Mouse (Mus musculus): ENCODE data around the gene Nfx1. TPM values are rescaled to one million over a fixed set of nuclear protein-coding genes. Genes with fewer than 3 reads are reported as not detected.

The Nfx1 gene
- polyA plus RNA-seq, 1 experiment from 2014 or later, result 45.2 TPM

- WGBS, result under 1% methylated on average over 40 of the region's 40 CpGs
These were observed 23.0 kb upstream of the Nfx1 start for GRCm38 (mm10) chr4:40947565-40948159.

DNA sequence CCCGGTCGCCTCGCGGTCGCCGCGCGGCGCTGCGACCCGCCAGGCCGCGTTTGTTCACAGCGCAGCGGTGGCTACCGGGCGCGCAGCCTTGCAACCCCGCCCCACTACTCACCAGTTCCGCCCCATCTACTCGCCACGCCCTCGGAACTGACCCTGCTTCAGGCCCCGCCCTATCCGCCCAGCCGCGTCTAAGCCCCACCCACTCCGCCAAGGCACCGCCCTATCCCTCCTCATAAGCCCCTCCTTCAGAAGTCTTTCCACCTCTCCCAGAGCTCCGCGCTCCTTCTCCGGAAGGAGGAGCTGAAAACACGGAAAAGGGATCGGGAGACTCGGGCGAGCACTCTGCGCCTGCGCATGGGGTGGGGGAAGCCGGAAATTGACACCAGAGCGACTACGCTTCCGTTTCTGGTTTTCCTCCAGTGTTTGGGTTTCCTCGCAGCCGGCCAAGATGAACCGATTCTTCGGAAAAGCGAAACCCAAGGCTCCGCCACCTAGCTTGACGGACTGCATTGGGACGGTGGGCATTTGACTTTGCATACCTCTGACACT, 22.5 kb upstream of the Nfx1 start, which contains the start of the genes Bag1 and Chmp5:
Gene Bag1 (minus strand): TSS at position 135 of the 549 bp plus-strand sequence.
Gene Chmp5 (plus strand): TSS at position 248 of the 549 bp plus-strand sequence.
- H3K27me3 ChIP-seq, result no peaks in the 10 kb centered on the region
- peaks cover 52% of the 10 kb centered on the region for H3K36me3 ChIP-seq
- H3K9me3 ChIP-seq (replicated peaks), result no peaks in the 10 kb centered on the region
- H3K9ac ChIP-seq, result peak within 1 kb of the TSS; percentile 92
- WGBS, result under 1% methylated on average over 50 of the region's 50 CpGs
- H3K4me1 ChIP-seq (replicated peaks), result peaks cover 22% of the 10 kb centered on the region
- H3K4me2 ChIP-seq, result peak within 1 kb of the TSS; percentile 79
- peak within 1 kb of the TSS; percentile 80 for H3K4me3 ChIP-seq
- H3K27ac ChIP-seq, result peak within 1 kb of the TSS; percentile 89
- ATAC-seq (replicated peaks; ENCODE audit: insufficient number of reproducible peaks, insufficient read depth, low FRiP score, low read depth), result peak; percentile 100

More at GRCm38 (mm10) chr4:40947565-40948159, 23.0 kb upstream of the Nfx1 start:
- ATAC-seq (replicated peaks; ENCODE audit: insufficient number of reproducible peaks, insufficient read depth, low FRiP score, low read depth), result peak; percentile 60; the same call in 1 of the 2 replicates
- H3K9ac ChIP-seq, result peak overlapping the region; percentile 92
- peak overlapping the region; percentile 72 for H3K4me2 ChIP-seq
- no peaks in the 10 kb centered on the region for H3K27me3 ChIP-seq
- peaks cover 22% of the 10 kb centered on the region for H3K4me1 ChIP-seq (replicated peaks)
- peak overlapping the region; percentile 89 for H3K27ac ChIP-seq
- H3K4me3 ChIP-seq, result peak overlapping the region; percentile 80
- H3K9me3 ChIP-seq (replicated peaks), result no peaks in the 10 kb centered on the region
- H3K36me3 ChIP-seq, result peaks cover 52% of the 10 kb centered on the region

DNA sequence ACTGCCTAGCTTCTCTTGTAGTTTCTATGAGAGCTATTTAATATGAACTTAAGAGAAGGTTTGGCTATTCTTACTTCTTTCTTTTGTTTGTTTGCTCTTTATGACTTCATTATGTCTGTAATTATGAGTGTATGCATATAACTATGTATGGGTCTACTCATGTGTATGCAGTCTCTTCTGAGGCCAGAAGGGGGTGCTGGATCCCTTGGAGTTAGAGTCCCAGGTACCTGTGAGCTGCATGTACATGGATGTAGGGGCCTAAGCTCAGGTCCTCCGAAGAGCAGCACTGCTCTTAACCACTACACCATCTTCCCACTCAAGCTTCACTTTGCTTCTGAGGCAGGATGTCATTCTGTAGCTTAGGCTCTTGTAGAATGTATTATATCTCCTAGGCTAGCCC, 17.2 kb upstream of the Nfx1 start:
- Histone ChIP-seq H3K27ac (no peak overlapping the region), H3K4me3 (no peak overlapping the region), H3K4me1 (replicated peaks) (peaks cover 8% of the 10 kb centered on the region), H3K36me3 (peaks cover 70% of the 10 kb centered on the region), H3K4me2 (no peak overlapping the region), H3K9me3 (replicated peaks) (no peaks in the 10 kb centered on the region), H3K27me3 (no peaks in the 10 kb centered on the region), H3K9ac (no peak overlapping the region)
- ATAC-seq (replicated peaks; ENCODE audit: insufficient number of reproducible peaks, insufficient read depth, low FRiP score, low read depth), result no peak
- 87% methylated on average over 1 of the region's 1 CpGs for WGBS

DNA sequence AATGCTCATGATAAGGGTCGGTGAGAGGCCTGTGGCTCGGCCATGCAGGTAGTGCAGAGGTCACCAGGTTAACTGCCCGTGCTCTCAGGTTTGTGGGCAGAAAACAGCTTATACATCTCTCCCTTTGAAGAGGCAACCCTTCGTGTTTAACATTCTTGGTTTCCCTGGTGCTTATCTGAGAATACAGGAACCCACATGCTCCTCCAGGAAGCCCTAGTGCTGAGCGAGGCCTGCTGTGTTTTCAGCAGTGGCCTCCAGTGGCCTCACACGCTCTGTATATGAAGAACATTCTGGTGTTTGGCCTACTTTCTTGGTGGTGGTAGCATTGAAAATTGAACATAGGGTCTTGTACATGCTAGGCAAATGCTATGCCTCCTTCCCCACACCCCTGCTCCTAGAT, 14.8 kb upstream of the Nfx1 start:
- Histone ChIP-seq H3K9ac (no peak overlapping the region), H3K4me2 (no peak overlapping the region), H3K4me1 (replicated peaks) (no peaks in the 10 kb centered on the region), H3K27me3 (no peaks in the 10 kb centered on the region), H3K27ac (no peak overlapping the region), H3K9me3 (replicated peaks) (no peaks in the 10 kb centered on the region), H3K4me3 (no peak overlapping the region), H3K36me3 (peaks cover 82% of the 10 kb centered on the region)
- WGBS, result 69% methylated on average over 6 of the region's 6 CpGs
- no peak for ATAC-seq (replicated peaks; ENCODE audit: insufficient number of reproducible peaks, insufficient read depth, low FRiP score, low read depth)

GRCm38 (mm10) chr4:40963536-40963935, 7.2 kb upstream of the Nfx1 start:
- H3K4me1 ChIP-seq (replicated peaks), result no peaks in the 10 kb centered on the region
- WGBS, result 82% methylated on average over 3 of the region's 3 CpGs
- H3K4me2 ChIP-seq, result no peak overlapping the region
- no peaks in the 10 kb centered on the region for H3K27me3 ChIP-seq
- H3K4me3 ChIP-seq, result no peak overlapping the region
- no peak overlapping the region for H3K9ac ChIP-seq
- H3K27ac ChIP-seq, result no peak overlapping the region
- ATAC-seq (replicated peaks; ENCODE audit: insufficient number of reproducible peaks, insufficient read depth, low FRiP score, low read depth), result no peak
- no peaks in the 10 kb centered on the region for H3K9me3 ChIP-seq (replicated peaks)
- H3K36me3 ChIP-seq, result peaks cover 62% of the 10 kb centered on the region

GRCm38 (mm10) chr4:40969161-40969560, 1.5 kb upstream of the Nfx1 start:
- peaks cover 25% of the 10 kb centered on the region for H3K4me1 ChIP-seq (replicated peaks)
- 67% methylated on average over 4 of the region's 4 CpGs for WGBS
- no peak overlapping the region for H3K9ac ChIP-seq
- H3K27me3 ChIP-seq, result no peaks in the 10 kb centered on the region
- H3K4me3 ChIP-seq, result no peak overlapping the region
- no peaks in the 10 kb centered on the region for H3K9me3 ChIP-seq (replicated peaks)
- no peak overlapping the region for H3K4me2 ChIP-seq
- peaks cover 14% of the 10 kb centered on the region for H3K36me3 ChIP-seq
- ATAC-seq (replicated peaks; ENCODE audit: insufficient number of reproducible peaks, insufficient read depth, low FRiP score, low read depth), result no peak
- no peak overlapping the region for H3K27ac ChIP-seq

GRCm38 (mm10) chr4:40969781-40970591, 720 bp upstream of the Nfx1 start:
- Histone ChIP-seq H3K9ac (peak overlapping the region; percentile 84), H3K4me2 (peak overlapping the region; percentile 81), H3K27me3 (no peaks in the 10 kb centered on the region), H3K9me3 (replicated peaks) (no peaks in the 10 kb centered on the region), H3K4me1 (replicated peaks) (peaks cover 25% of the 10 kb centered on the region), H3K4me3 (peak overlapping the region; percentile 85), H3K36me3 (peaks cover 9% of the 10 kb centered on the region), H3K27ac (peak overlapping the region; percentile 95)
- 12% methylated on average over 10 of the region's 13 CpGs for WGBS
- 0 out of 2 replicates have a peak, but pooled peaks have one; percentile 2 for ATAC-seq (replicated peaks; ENCODE audit: insufficient number of reproducible peaks, insufficient read depth, low FRiP score, low read depth)

DNA sequence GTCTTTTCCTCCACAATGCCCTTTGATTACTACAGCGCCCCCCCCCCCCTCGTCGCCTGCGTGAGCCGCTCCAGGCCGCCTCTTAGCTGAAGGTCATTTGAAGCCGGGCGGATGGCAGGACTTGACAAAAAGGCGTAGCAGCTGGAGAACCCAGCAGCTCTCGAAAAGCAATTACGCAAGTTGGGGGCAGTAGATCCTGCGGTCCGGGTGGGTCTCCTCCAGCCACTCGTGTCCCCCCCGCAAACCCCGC, 189 bp upstream of the Nfx1 start:
- Histone ChIP-seq H3K27me3 (no peaks in the 10 kb centered on the region), H3K9me3 (replicated peaks) (no peaks in the 10 kb centered on the region), H3K4me2 (peak overlapping the region; percentile 81), H3K36me3 (peaks cover 9% of the 10 kb centered on the region), H3K9ac (peak overlapping the region; percentile 84), H3K4me1 (replicated peaks) (peaks cover 25% of the 10 kb centered on the region), H3K4me3 (peak overlapping the region; percentile 85), H3K27ac (peak overlapping the region; percentile 95)
- ATAC-seq (replicated peaks; ENCODE audit: insufficient number of reproducible peaks, insufficient read depth, low FRiP score, low read depth), result no peak; the same call in 1 of the 2 replicates
- WGBS, result 0% methylated on average over 16 of the region's 16 CpGs

DNA sequence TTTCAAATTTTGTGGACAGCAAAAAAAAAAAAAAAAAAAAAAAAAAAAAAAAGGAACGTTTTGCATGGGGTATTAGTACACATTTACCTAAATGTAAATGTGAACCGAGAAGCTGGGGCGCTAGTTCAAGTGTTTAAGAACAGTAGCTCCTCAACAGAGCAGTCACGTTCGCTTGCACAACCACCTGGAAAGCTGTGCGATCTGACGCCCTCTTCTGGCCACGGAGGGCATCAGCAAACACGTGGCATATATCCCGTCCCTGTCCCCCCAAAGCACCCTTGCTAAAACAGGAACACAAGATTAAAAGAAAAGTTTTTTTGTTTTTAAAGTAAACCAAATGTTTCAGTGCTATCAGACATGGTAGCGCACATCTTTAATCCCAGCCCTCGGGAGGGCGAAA, 1.0 kb downstream of the Nfx1 start:
- Histone ChIP-seq H3K9me3 (replicated peaks) (no peaks in the 10 kb centered on the region), H3K27ac (peak overlapping the region; percentile 95), H3K4me2 (peak overlapping the region; percentile 81), H3K27me3 (no peaks in the 10 kb centered on the region), H3K9ac (peak overlapping the region; percentile 84), H3K4me1 (replicated peaks) (peaks cover 25% of the 10 kb centered on the region), H3K4me3 (peak overlapping the region; percentile 85), H3K36me3 (peaks cover 6% of the 10 kb centered on the region)
- ATAC-seq (replicated peaks; ENCODE audit: insufficient number of reproducible peaks, insufficient read depth, low FRiP score, low read depth), result no peak
- 24% methylated on average over 13 of the region's 13 CpGs for WGBS

DNA sequence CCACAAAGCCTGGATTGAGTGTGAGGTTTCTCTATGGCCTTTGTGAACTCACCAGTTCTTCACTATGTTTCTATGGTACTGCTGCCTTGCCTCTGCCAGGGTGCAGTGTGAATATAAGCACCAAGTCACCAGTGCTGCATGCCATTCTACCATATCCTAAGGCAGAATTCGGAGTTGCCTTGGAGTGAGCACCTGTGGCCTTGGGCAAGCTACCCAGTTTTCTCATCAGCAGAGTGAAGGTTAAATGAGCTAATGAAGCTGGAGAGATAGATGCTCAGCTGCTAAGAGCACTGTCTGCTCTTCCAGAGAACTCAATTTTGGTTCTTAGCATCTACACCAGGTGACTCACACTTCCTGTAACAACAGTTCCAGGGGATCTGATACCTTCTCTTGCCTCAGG, 3.3 kb downstream of the Nfx1 start:
- 96% methylated on average over 1 of the region's 1 CpGs for WGBS
- Histone ChIP-seq H3K27me3 (no peaks in the 10 kb centered on the region), H3K9ac (no peak overlapping the region), H3K36me3 (peaks cover 28% of the 10 kb centered on the region), H3K9me3 (replicated peaks) (no peaks in the 10 kb centered on the region), H3K27ac (no peak overlapping the region), H3K4me2 (no peak overlapping the region), H3K4me1 (replicated peaks) (peaks cover 25% of the 10 kb centered on the region), H3K4me3 (no peak overlapping the region)
- no peak for ATAC-seq (replicated peaks; ENCODE audit: insufficient number of reproducible peaks, insufficient read depth, low FRiP score, low read depth)

DNA sequence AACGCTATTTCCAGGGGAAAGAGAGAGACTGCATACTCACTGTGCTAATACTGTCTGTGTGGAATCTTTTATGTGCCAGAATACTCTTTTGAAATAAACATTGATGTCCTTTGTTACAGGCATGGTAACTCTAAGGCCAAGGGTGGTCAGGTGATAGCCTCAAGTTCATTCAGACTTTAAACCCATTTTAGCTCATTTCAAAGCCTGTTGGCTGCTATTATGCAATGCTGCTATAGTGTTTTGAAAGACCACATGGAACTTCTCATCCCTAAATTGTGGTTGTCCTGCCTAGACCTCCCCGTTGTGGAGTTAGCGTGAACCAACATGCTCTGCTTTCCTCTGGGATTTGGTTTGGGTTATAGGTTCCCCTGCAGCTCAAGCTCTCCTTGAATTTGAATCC, 5.0 kb downstream of the Nfx1 start:
- no peaks in the 10 kb centered on the region for H3K27me3 ChIP-seq
- H3K4me2 ChIP-seq, result no peak overlapping the region
- H3K4me3 ChIP-seq, result no peak overlapping the region
- no peaks in the 10 kb centered on the region for H3K9me3 ChIP-seq (replicated peaks)
- no peak overlapping the region for H3K9ac ChIP-seq
- peaks cover 18% of the 10 kb centered on the region; the same call in 1 of the 2 replicates for H3K4me1 ChIP-seq (replicated peaks)
- H3K27ac ChIP-seq, result no peak overlapping the region
- ATAC-seq (replicated peaks; ENCODE audit: insufficient number of reproducible peaks, insufficient read depth, low FRiP score, low read depth), result no peak
- H3K36me3 ChIP-seq, result peaks cover 37% of the 10 kb centered on the region
- 88% methylated on average over 3 of the region's 3 CpGs for WGBS
